Mouse (Mus musculus) liver, adult 2 months (tissue): ENCODE results near the gene Rcc1l.

ENCODE experiments used
- CTCF ChIP-seq: fragments of 200-500 bp; IDR thresholded peaks from 2 replicates; pipeline ENCODE4 v1.5.1; 2011; ENCODE audit warnings: low read depth, low read length, control low read depth
- POLR2A ChIP-seq: fragments of 200-500 bp; IDR thresholded peaks from 2 replicates; pipeline ENCODE4 v1.6.1; 2011; ENCODE audit warnings: low read length, control low read depth; ENCODE audit not compliant: insufficient read depth; ENCODE audit errors: extremely low read depth

GRCm38 (mm10) chr5:134221278-134221677 lies 44.7 kb upstream of the Rcc1l start:
- TF ChIP-seq CTCF: no peak
- no peak for TF ChIP-seq POLR2A
